In the genomic region with DNA sequence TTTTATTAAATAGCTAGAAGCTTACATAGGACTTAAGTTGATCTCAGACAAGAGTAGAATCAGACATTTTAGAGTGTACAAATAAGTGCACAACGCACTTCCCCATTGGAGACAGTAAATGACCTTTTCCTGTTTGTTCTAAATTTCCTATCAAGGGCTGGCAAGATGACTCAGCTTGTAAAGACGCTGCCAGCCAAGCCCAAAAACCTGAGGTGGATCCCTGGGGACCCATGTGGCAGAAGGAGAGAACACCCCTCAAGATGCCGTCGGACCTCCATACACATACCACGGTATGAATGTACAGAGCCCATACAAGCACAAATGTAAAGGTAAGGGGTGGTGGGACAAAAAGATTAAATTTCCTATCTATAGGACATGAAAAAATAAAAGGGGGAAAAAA, we compare ENCODE assay signal across 11 mouse cellular contexts. TPM values are rescaled to one million over a fixed set of nuclear protein-coding genes. Genes with fewer than 3 reads are reported as not detected.
DNase-seq lines count a peak whose midpoint lies in the region; ATAC-seq and TF ChIP-seq lines count a peak whose summit lies in the region.
"Had no signal": no experiment of that assay in that cellular context is flagged by ENCODE, and none has a peak within 500 bp of the region (broad histone marks: within the 10 kb centered on the region; RNA-seq: fewer than 3 reads in every experiment).

No protein-coding gene starts in this region.

- peaks cover 8% of the 10 kb centered on the region for H3K4me1 ChIP-seq in liver, postnatal 0 days (ENCODE audit: insufficient read depth)
- H3K4me1 ChIP-seq in liver, embryonic 12.5 days = no peaks in the 10 kb centered on the region
- H3K4me1 ChIP-seq: lung, embryonic 15.5 days had no signal

- peak; percentile 38; the same call in 1 of the 2 replicates for TF ChIP-seq EP300 in liver, postnatal 0 days (IDR thresholded peaks at IDR 0.05; ENCODE audit: low read depth)

- peak overlapping the region; percentile 53 for H3K27ac ChIP-seq in gastrocnemius, adult 2 months
- H3K27ac ChIP-seq in liver, postnatal 0 days (ENCODE audit: low read depth) = peak overlapping the region; percentile 72
- no peak overlapping the region for H3K27ac ChIP-seq in liver, embryonic 12.5 days
- H3K27ac ChIP-seq: hindbrain, embryonic 12.5 days; kidney, postnatal 0 days; lung, embryonic 15.5 days had no signal

- H3K27me3 ChIP-seq in liver, postnatal 0 days (ENCODE audit: insufficient read depth, low read length) = no peaks in the 10 kb centered on the region
- H3K27me3 ChIP-seq in liver, embryonic 12.5 days (replicated peaks) = no peaks in the 10 kb centered on the region
- H3K27me3 ChIP-seq: hindbrain, embryonic 12.5 days; lung, embryonic 15.5 days had no signal

- 39% methylated on average over 5 of the region's 5 CpGs for WGBS in liver, postnatal 0 days (ENCODE audit: insufficient replicate concordance)
- 43% methylated on average over 5 of the region's 5 CpGs for WGBS in liver, embryonic 12.5 days (ENCODE audit: insufficient replicate concordance)

- no peak for ATAC-seq in liver, postnatal 0 days
- ATAC-seq in liver, embryonic 12.5 days = no peak
- peak; percentile 51 for ATAC-seq in megakaryocyte progenitor cell, adult 5-6 weeks (replicated peaks; ENCODE audit: poor library complexity)

- no peaks in the 10 kb centered on the region for H3K36me3 ChIP-seq in liver, postnatal 0 days (replicated peaks; ENCODE audit: insufficient read depth, low read length)
- H3K36me3 ChIP-seq in liver, embryonic 12.5 days = no peaks in the 10 kb centered on the region
- H3K36me3 ChIP-seq: hindbrain, embryonic 12.5 days; lung, embryonic 15.5 days had no signal

- no peak for TF ChIP-seq CTCF in gastrocnemius, adult 2 months (IDR thresholded peaks at IDR 0.05)
- no peak for TF ChIP-seq CTCF in liver, postnatal 0 days (IDR thresholded peaks at IDR 0.05; ENCODE audit: low read depth)

- H3K9me3 ChIP-seq in liver, postnatal 0 days (ENCODE audit: low read length) = no peaks in the 10 kb centered on the region
- no peaks in the 10 kb centered on the region for H3K9me3 ChIP-seq in liver, embryonic 12.5 days (replicated peaks)
- H3K9me3 ChIP-seq: hindbrain, embryonic 12.5 days; lung, embryonic 15.5 days had no signal

- DNase-seq in gastrocnemius, adult 2 months = no peak
- no peak for DNase-seq in gastrocnemius, postnatal 4 days (ENCODE audit: low spot score in 2 of 2)
- no peak for DNase-seq in liver, postnatal 0 days
- DNase-seq in adrenal gland, postnatal 36 days = peak; percentile 63 to 64
- DNase-seq in cerebellum, adult 9-10 months = no peak
- no peak for DNase-seq in gastrocnemius, postnatal 36 days

- no peak overlapping the region for H3K4me2 ChIP-seq in liver, postnatal 0 days (ENCODE audit: low read depth, low read length)
- no peak overlapping the region for H3K4me2 ChIP-seq in liver, embryonic 12.5 days
- H3K4me2 ChIP-seq: hindbrain, embryonic 12.5 days; lung, embryonic 15.5 days had no signal

- intact Hi-C loops in gastrocnemius, adult 2 months (cut with DNase I) = no loop called here
- intact Hi-C loops in gastrocnemius, postnatal 36 days (cut with DNase I) = no loop called here

- no peak overlapping the region for H3K4me3 ChIP-seq in gastrocnemius, adult 2 months
- no peak overlapping the region for H3K4me3 ChIP-seq in liver, postnatal 0 days (ENCODE audit: low read depth, low read length)
- no peak overlapping the region for H3K4me3 ChIP-seq in liver, embryonic 12.5 days
- H3K4me3 ChIP-seq: hindbrain, embryonic 12.5 days; lung, embryonic 15.5 days had no signal

- H3K9ac ChIP-seq in liver, postnatal 0 days (replicated peaks) = no peak overlapping the region
- no peak overlapping the region for H3K9ac ChIP-seq in liver, embryonic 12.5 days
- H3K9ac ChIP-seq: hindbrain, embryonic 12.5 days; lung, embryonic 15.5 days had no signal

RNA-seq across cellular contexts. Expression of gene Rab31, which starts 35.4 kb away (rescaled TPM):
- total RNA-seq in gastrocnemius, adult 2 months (2021) = 1 to 10 TPM; 3.4 to 7.4 TPM
- total RNA-seq in gastrocnemius, postnatal 4 days (2021) = 10 to 100 TPM; 38.2 to 40.8 TPM
- polyA plus RNA-seq in liver, postnatal 0 days (2015; fragmentation: Nextera tagmentation; extraction: Ambion mirVana) = 6.5 and 7.2 TPM in 2 replicates
- 7.0 and 7.7 TPM in 2 replicates for polyA plus RNA-seq in liver, embryonic 12.5 days (2016; fragmentation: Nextera tagmentation; extraction: Ambion mirVana)
- 10 to 100 TPM; 40.9 to 50.1 TPM for total RNA-seq in adrenal gland, postnatal 36 days (2021)
- total RNA-seq in megakaryocyte progenitor cell, adult 5-6 weeks (2015) = 44.3 and 46.2 TPM in 2 replicates
- total RNA-seq in megakaryocyte progenitor cell, adult 5-6 weeks (2017) = 73.3 and 75.1 TPM in 2 replicates
- total RNA-seq in gastrocnemius, postnatal 36 days (2021) = 1 to 10 TPM; 4.7 to 5.5 TPM

RNA-seq across cellular contexts. Expression of gene Ppp4r1, which starts 45.2 kb away (rescaled TPM):
- total RNA-seq in gastrocnemius, adult 2 months (2021) = 10 to 100 TPM; 24.8 to 30.3 TPM
- total RNA-seq in gastrocnemius, postnatal 4 days (2021) = 10 to 100 TPM; 52.3 to 57.5 TPM
- 8.0 TPM in 2 replicates for polyA plus RNA-seq in liver, postnatal 0 days (2015; fragmentation: Nextera tagmentation; extraction: Ambion mirVana)
- 17.9 and 18.1 TPM in 2 replicates for polyA plus RNA-seq in liver, embryonic 12.5 days (2016; fragmentation: Nextera tagmentation; extraction: Ambion mirVana)
- total RNA-seq in adrenal gland, postnatal 36 days (2021) = 10 to 100 TPM; 67.6 to 72.7 TPM
- total RNA-seq in megakaryocyte progenitor cell, adult 5-6 weeks (2015) = 39.9 and 44.5 TPM in 2 replicates
- total RNA-seq in megakaryocyte progenitor cell, adult 5-6 weeks (2017) = 48.1 and 65.4 TPM in 2 replicates
- 10 to 100 TPM; 23.8 to 28.5 TPM for total RNA-seq in gastrocnemius, postnatal 36 days (2021)

Comparison
In these comparisons a context has a peak if more than half of its experiments do, and no peak if none do; other contexts are left out.
1. RNA of gene Rab31, which starts 35.4 kb away (total RNA-seq): 44.3 to 75.1 TPM in megakaryocyte progenitor cell, adult 5-6 weeks, 40.9 to 50.1 TPM in adrenal gland, postnatal 36 days and 38.2 to 40.8 TPM in gastrocnemius, postnatal 4 days; 3.4 to 7.4 TPM in gastrocnemius, adult 2 months and 4.7 to 5.5 TPM in gastrocnemius, postnatal 36 days; every median in the first group is over 4 times any median in the second.
2. DNase-seq: peak in adrenal gland, postnatal 36 days (2 of 2); none in gastrocnemius, adult 2 months (single experiment), gastrocnemius, postnatal 4 days (0 of 2), liver, postnatal 0 days (single experiment), cerebellum, adult 9-10 months (single experiment) and gastrocnemius, postnatal 36 days (0 of 2).